Mouse (Mus musculus) kidney, postnatal 10 days (tissue): ENCODE data around the gene Prpf31.

Experiments used
- DNase-seq: peaks from one replicate; pipeline ENCODE4 v3.0.0; 2021; ENCODE audit warnings: mixed read lengths

Prpf31 gene

DNA sequence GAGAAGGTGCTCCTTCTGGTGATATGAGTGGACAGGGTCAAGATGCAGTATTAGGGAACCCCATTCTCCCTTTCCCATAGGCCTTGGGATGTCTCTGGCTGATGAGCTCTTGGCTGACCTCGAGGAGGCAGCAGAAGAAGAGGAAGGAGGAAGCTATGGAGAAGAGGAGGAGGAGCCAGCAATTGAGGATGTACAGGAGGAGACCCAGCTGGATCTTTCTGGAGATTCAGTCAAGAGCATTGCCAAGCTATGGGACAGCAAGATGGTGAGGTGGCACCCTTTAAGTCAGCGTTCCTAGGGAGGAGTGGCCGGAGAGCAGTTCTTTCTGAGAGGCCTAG is 662 bp downstream of the Prpf31 start:
- no peak for DNase-seq

DNA sequence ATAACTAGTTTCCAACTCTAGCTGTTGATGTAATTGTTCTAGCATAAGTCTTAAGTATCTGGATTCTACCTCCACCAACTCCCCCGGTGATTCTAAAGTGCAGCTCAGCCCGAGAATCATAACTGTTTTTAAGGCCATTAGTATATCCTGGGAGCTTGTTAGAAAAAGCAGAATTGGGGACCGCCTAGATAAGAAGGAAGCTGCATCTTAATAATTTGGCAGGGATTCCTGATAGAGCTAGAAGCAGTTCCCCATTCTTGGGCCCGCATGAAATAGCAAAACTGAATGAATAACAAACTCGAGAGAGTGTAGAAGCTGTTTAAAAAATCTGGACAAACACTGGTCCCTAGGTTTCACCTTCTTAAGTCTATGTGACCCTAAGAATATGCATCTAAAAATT is 13.6 kb downstream of the Prpf31 start:
- no peak for DNase-seq

DNA sequence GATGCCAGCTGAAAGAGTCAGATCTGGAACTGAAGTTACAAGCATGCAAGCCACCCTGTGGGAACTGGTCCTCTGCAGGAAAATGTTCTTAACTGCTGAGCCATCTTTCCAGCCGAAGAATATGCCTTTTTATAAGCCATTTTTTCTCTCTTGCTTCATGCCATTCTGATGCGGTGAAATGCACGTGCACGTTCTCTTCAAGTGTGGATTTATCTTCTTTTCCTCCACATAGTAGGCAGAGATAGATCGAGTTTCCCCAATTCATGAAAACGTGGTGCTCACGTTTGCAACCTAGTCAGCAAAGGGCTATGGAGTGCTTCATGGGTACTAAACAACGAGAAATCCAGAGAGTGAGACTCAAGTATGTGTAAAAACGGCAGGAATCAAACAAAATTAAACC is 14.1 kb downstream of the Prpf31 start:
- no peak for DNase-seq

DNA sequence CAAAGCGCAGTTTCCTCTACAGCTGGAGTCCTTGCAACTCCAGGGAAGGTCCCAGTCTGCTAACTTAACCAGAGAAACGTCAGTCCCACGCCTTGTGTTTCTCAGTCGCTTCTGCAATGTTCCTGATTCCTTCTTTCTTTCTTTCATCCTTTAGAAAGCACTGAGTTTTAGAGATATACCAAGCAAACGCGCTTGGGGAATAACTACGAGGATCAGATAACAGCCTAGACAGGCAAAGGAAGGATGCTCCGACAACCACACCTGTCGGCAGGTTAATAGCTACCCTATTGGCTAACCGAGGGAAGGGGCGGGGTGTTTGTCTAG is 14.5 kb downstream of the Prpf31 start:
- peak; percentile 93 for DNase-seq

DNA sequence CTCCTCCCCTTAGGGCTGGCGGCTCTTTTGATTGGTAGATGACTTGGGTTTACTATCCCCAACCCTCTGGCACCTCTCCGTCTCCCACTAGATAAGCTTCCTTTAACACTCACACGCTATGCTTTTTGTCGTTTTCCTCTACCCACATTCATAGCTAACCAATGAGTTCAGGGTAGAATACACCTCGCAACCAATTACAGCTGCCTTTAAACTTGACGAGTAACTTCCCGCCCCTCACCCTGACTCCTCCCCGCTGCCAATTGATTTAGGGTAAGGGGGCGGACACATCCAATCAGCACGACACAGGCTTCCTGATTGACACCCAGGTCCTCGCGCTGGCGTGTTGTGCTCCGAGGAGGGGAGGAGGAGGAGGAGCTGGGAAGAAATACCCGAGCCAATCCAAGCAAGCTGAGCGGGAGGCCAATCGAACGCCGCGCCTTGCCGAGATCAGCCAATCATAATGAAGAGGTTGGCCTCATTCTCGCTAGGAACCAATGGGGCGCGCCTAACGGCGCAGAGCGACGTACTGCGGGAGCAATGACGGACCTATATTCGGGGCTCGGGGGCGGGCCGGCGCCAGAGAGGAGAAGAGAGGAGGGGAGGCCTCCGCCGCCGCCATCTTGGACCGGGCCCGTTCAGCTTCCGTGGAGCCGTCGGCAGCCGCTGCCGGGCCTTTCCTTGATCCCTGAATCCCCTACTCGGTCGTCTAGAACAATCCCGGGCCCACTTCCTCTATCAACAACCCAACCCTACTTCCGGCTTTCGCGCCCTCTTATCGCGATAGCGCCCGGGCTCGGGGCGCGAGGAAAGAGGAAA is 15.1 kb downstream of the Prpf31 start, which contains the start of gene Cnot3:
Gene Cnot3, plus strand, starts transcription at position 597 of the 816 bp plus-strand sequence.
- peak; percentile 98 for DNase-seq

DNA sequence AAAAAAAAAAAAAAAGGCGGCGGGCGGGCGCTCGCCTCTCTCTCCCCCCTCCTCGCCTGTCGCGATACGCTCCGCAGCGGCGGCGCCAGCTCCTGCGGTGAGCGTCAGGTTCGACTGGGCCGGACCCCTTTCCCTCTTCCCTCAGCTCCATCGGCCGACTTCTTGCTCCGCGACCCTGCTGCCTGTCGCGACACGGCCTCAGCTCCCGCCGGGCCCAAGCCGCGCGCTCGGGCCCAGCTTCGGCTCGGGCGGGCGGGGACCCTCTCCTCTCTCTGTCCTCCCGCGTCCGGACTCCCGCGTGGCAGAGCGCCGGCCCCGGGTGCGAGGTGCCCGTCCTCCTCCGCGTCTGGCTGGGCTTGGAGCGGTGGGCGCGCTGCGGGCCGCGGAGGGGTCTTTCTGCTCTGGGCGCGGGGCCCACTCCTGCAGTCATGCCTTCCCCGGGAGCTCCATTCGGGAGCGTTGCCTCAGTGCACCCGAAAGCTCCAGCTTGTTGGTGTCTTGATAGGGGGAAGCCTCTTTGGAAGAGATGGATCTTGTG is 15.8 kb downstream of the Prpf31 start:
- no peak for DNase-seq

DNA sequence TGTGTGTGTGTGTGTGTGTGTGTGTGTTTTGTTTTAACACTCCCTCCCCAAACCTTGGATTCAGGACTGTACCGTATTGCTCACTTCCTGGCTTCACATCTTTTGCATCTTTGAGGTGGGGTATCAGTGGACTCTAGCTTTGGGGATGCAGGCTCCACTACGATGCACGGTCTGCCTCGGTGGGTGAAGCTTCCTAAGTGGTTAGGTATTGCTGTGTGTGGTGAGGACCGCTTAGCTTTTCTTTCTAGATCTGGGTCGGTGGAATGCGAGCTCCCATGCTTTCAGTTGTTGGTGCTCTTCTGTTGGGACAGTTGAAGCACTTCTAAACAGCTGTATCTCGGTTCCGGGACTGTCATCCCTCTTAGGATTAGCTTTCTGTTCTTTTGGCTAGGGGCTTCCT is 16.4 kb downstream of the Prpf31 start:
- DNase-seq: no peak

DNA sequence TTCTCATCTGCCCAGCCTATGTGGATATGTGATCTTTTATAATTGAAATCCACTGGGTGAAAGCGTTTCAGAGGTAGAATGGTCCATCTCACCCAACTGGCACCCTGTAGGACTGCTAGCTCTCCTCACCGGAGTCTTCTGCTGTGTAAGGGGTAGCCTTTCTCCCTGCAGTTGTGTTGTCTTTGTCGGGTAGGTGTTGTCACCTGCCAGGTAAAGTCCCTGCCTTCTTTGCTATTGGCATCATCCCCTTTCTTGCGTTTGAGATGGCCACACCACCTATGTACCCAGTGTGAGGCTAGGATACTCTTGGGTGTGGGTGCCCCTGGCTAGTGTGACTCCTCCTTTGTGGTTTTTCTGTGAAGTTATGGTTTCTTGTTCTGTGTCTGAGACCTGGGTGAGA is 16.9 kb downstream of the Prpf31 start:
- DNase-seq: no peak

DNA sequence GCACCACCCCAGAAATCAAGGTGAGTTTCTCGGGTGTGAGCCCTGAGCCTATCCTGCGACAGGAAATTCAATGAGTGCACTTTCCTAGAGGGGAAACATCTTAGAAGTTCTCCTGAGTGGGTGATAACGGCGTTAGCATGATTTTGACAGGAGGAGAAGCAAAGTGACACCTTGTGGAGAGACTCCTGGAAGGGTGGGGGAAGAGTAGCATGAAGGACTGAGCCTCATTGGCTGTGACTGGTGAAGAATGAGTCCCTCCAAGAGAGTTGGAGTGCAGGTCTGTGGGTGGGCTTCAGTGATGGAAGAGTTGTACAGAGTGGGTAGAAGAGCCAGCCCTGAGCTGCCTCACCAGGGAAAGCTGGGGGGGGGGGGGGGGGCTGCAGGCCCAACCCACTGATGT is 27.2 kb downstream of the Prpf31 start:
- no peak for DNase-seq

DNA sequence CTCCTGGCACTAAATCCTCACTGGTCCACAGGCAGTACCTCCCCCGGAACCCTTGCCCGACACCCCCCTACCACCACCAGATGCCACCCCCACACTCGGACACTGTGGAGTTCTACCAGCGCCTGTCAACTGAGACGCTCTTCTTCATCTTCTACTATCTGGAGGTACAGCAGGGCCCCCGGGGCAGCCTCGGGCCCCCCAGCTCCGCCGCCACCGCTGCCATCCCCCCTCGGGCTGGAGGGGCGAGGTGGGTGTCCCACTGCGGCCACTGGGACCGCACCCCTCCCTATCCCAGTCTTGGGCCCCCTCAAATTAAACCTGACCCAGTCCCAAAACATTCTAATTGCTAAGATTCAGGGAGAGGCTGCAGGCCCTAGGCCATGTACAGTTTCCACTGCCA is 28.8 kb downstream of the Prpf31 start:
- DNase-seq: no peak

DNA sequence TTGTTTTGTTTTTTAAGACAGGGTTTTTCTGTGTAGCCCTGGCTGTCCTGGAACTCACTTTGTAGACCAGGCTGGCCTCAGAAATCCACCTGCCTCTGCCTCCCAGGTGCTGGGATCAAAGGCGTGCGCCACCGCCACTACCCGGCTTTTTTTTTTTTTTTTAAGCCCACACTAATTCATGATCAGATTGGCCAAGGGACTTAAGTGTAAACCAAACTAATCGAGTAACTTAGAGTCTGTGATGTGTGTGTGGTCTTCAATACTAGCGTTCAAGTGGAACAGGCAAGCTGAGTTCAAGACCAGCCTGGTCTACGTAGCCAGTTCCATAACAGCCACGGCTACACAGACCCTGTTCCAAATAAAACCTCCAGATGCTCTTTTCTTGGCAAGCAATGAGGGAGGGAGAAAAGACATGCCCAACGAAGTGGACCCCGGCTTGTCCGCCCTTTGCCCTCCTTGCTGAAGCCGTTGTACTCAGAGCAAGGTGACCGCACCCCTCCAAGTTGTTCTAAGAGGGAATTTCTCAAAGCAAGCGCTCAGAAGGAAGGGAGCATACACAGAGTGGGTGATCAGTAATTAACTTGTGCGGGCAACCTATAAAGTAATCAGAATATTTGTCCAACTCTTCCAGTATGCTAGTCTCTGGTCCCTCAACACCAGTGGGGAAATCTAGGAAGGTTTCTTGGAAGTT is 34.9 kb downstream of the Prpf31 start:
- peak; percentile 62 for DNase-seq

DNA sequence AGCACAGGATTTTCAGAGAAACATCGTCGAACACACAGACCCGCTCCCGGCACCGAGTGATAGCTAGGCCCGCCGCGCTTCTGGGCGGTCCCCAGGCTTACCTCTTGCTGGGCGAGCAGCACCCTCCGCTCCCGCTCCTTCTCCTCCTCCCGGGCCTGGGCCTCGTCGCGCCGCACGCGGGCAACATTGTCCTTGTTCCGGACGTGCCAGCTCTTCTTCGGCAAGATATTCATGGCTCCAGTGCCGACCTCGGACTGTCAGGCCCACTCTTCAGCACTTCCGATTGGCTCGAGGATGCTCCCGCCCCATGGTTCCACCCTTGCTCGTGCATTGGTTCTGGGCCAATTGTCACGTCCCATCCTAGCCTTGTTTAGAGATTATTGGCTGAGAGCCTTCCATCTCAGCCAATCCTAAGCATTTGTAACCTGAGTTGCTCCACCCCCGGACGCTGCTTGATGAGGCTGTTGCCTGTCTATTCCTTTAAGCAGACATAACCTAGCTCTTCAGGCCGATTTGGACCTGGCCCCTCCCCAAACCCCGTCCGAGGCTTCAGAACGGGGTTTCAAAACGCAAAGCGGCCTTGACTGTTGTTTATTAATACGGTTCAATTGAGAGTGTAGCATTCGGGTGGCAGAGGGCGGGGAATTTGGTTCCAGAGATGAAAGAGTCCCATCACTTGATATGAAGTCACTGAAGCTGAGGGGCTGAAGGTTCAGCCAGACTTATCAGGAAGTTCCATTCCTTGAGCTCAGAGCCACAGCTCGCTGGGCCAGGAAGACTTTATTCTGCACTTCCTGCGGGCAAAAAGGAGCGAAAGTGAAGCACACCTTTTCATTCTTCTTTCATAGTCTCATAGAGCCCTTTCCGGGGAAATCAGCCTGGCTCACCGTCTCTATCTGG is 35.7 kb downstream of the Prpf31 start, which contains the start of gene Leng1:
Gene Leng1, minus strand, starts transcription at position 626 of the 900 bp plus-strand sequence.
- peak; percentile 97 for DNase-seq

DNA sequence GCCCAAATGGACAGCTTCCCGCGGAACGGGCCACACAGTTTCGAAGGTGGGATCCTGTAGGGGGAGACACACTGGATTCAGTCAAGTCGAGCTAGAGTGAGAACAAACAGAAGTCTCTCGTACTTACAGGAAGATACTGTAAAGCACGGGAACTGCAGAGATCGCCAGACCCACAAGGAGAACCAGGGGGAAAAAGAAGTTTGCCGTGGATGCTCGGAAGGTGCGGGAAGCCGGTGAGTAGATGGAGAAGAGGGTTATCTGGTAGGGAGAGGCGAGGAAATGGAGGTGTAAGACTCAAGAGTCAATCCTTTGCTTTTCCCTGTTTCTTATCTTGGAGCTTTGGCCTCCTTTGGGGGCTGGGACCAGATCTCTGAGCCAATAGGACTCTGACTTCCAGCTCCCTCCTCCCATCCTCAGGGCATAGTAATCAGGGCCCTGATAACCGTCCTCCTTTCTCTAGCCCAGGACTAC is 37.2 kb downstream of the Prpf31 start:
- DNase-seq: peak; percentile 35

DNA sequence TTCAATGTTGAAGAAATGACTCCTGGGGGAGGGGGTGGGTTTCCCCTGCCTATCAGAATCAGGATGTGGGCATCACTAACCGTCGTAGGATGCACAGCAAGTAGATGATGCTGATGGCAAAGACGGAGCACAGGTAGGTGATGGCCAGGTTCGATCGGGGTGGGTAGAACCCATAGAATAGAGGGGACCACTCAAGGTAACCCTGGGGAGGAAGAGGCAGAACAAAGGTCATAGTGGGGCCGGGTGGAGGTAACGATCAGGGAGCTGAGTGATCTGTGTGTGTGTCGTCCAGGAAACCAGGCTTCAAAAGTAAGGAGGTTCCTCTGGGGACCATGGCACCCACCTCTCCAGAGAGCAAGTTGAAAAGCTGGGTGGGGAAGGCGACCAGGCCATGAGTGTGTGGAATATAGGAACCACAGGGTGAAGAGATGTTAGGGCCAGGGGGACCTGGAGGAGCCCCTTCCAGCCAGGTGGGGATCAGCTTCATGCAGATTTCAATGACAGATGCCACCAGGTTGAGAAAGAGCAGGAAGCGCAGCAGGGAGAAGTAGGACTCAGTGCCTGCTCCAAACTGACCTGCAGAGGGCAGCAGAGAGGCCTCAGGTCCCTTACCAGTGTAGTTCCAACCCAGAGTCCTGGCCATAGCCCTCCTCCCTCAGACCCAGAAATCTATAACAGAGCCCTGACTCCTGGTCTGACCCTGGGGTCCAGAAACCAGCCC is 44.9 kb downstream of the Prpf31 start:
- DNase-seq: peak; percentile 92

DNA sequence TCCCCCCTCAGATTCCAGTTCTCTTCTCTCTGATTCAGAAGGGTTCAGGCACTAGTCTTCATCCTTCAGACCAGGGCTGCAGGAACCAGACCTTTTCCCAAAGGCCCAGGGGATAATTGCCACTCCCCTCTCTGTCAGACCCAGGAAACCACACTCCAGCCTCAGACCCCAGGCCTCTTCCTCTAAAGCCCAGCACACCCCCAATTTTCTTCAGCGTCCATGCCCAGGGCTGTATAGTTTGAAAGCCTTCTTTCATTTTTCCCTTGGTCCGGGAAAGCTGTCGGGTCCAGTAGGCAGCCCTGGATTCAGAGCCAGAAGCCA is 45.4 kb downstream of the Prpf31 start:
- DNase-seq: no peak

DNA sequence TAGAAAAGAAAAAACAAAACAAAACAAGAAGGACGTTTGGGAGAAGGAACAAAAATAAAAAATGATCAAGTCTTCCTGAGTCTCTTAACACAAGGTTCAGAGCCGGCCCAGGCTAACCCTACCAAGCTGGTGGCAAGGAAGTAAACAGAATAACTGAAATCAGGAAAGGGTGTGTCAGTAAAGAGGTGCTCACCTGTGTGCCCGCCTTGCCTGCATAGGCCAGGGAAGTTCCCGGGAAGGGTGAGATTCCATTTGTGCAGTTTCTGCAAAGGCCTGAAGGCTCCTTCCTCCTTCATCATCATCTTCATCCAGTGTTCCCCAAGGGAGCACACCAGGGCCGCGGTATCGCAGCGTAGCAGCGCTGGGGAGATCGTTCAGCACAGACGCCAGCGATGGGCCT is 46.6 kb downstream of the Prpf31 start:
- no peak for DNase-seq

DNA sequence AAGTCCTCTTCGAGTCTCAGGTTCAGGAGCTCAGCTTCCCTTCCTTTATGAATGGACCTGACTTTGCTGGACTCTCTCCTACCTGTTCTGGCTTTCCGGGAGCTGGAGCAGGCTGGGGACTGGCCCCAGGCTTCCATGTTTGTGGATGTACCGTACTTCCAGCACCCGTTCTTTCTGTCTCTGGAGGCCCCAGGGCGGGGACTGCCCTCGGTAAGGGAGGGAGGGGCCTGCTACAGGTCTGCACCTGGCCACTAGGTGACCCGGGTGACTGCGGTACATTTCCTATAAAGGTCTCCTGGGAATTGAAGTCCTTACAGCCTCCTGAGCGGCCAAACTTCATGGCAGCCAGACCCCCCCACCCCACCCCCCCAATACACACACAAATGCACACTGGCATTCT is 47.6 kb downstream of the Prpf31 start, which contains the start of gene Tmc4:
Gene Tmc4, minus strand, starts transcription at position 212 of the 400 bp plus-strand sequence.
- peak; percentile 65 for DNase-seq

DNA sequence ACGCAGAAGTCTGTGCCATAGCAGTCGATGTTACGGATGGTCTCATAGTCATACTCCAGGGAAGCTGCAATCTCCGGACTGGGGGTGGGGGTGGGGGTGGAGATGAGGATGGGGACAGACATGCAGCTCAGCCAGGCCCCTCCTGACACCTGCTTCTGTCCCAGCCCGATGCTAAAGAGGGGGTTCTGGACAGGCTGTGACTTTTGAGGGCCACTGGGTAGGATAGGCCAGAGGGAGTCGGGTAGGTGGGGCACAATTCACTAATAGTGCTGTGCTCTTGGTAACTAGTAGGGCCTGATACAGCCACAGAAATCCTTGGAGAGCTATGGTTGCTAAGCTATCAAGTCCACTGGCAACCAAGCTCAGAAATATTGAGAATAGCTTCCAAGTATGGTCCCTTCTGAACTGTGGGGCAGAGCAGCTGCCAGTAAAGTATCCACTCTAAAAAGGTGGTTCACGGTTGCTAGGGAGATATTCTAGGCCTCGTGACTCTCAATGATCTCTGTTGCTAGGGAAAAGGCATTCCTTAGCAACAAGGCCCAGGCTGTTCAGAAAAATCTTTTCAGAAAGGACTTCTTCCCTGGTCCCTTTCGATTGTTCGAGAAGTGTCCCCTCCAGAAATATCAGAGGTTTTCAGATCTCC is 54.2 kb downstream of the Prpf31 start:
- no peak for DNase-seq

DNA sequence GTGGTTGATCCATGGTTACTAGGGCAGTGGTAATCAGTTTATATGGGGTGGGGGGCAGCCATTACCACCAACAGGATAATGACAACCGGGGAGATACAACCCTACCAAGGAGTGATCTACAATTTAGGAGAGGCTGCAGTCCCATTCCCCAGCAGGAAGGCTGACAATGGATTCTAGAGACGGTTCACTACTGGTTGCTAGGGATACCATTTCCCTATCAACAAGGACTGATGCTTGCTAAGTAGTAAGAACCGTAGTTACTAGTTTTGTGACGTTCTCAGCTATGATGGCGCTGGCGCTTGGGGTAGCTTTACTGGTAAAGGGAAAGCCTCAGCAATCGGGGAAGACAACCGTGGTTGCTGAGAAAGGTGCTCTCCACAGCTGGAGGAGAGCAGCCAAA is 54.9 kb downstream of the Prpf31 start:
- DNase-seq: no peak

DNA sequence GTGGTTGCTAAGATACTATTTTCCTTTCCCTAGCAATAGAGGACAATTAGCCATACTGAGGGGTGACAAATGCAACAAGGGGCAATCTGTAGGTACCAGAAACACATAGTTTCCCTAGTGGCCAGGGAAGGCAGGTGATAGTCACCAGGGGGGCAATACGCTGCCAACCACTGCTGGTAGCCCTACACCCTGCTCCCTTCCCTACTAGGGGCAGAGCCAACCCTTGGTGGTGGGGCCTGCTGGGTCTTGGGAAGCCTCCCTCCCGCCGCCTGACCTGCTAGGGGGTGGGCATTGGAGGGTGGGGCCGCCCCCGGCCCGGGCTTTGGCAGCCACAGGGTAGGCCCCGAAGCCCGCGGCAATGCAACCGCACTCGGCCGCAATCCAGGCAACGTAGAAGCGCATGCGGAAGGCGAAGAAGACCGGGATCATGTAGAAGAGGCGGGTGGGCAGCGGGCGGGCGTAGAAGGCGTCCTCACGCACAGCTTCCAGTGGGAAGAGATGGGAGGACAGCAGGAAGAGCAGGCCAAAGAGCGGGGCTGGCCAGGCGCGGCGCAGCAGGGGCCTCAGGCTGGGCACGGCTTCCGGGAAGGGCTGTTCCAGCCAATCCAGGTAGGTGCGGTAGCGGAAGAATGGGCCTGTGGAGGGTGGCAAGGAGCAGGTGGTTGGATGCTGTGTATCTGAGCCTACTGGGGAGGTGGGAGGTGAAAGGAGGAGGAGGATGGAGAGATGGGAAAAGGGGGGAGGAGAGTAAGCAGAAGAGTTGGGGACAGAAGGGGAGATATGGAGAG is 55.8 kb downstream of the Prpf31 start:
- no peak for DNase-seq

DNA sequence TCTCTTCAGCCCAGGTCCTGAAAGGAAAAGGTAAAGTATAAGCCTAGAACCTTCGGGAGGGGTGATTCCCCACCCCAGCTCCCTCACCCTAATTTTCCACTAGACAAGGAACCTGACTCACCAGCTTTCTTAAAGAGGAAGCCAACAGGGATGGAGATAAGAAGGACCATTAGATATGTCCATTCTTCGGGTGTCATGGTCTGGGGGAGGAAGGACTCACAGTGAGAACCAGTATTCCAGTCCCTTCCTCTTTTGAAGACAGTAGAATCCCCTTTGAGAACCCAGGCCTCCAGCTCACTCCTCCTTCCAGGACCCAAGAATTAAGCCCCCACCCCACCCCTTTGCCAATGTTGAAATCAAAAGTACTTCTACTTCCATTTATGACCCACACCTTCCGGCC is 62.1 kb downstream of the Prpf31 start:
- no peak for DNase-seq
